Mouse (Mus musculus): ENCODE results near the gene Sltm. TPM values are rescaled to one million over a fixed set of nuclear protein-coding genes. Genes with fewer than 3 reads are reported as not detected.
"Not testable (repeated sequence)": the region's sequence is repeated elsewhere in the genome, so short reads cannot be mapped to it uniquely, and the experiment has no call there.

Sltm gene
- total and polyA plus RNA-seq, 2 experiments from 2014 or later, result 43.9 to 51.1 TPM

DNA sequence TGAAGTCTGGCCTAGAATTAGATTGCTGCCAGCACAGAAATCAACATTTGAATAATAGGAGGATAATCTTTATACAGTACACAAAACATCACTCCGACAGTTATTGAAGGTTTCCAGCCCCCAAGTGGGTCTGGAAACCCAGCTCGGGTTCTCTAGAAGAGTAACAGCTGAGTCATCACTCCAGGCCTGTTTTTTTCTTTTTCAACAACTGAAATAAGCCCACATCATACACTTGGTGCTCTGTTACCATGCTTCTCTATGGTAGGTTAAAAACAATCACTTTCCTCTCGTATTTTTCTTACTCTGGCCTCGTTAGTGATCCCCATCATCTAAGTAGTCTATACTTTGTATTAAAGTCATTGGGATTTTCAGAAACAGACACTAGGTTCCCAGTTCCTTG lies 5.8 kb downstream of the Sltm start:
- Histone ChIP-seq H3K4me1 (ENCODE audit: insufficient read depth) (0 out of 2 replicates have a peak, but pooled peaks cover 7% of the 10 kb centered on the region), H3K4me2 (ENCODE audit: low read depth) (no peak overlapping the region), H3K4me3 (ENCODE audit: low read depth, low read length) (no peak overlapping the region), H3K27me3 (ENCODE audit: insufficient read depth, low read length) (no peaks in the 10 kb centered on the region), H3K36me3 (ENCODE audit: insufficient read depth) (peaks cover 12% of the 10 kb centered on the region), H3K9me3 (ENCODE audit: low read length) (no peaks in the 10 kb centered on the region), H3K9ac (no peak overlapping the region), H3K27ac (ENCODE audit: low read depth, low read length) (no peak overlapping the region)
- ATAC-seq, result no peak
- DNase-seq, result no peak
- TF ChIP-seq CTCF (IDR thresholded peaks at IDR 0.05; ENCODE audit: low read depth), result no peak
- WGBS, result 60% methylated on average over 4 of the region's 4 CpGs

DNA sequence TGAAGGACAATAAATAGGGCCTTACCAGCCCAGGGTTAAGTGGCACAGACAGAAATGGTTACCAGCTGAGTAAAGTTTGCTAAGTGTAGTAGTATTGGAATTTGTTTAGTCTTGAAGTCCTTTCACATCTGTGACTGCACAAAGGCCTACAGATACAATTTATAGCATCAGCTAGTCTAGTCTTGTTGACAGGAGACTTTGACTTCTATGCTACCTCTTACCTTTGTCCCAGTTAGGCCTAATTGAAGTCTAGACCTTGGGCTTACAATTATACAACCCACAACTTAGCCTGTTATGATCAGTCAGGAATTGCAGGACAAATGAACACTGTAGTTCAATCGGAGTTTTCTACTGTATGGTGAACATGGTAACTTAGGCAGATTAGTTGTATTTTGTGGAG lies 9.0 kb downstream of the Sltm start:
- peaks cover 12% of the 10 kb centered on the region for H3K36me3 ChIP-seq (ENCODE audit: insufficient read depth)
- WGBS, result 98% methylated on average over 1 of the region's 1 CpGs
- no peak overlapping the region for H3K4me2 ChIP-seq (ENCODE audit: low read depth)
- no peak overlapping the region for H3K4me3 ChIP-seq (ENCODE audit: low read depth, low read length)
- no peak for ATAC-seq
- no peak for DNase-seq
- H3K9ac ChIP-seq, result no peak overlapping the region
- no peaks in the 10 kb centered on the region for H3K4me1 ChIP-seq (ENCODE audit: insufficient read depth)
- no peak for TF ChIP-seq CTCF (IDR thresholded peaks at IDR 0.05; ENCODE audit: low read depth)
- no peaks in the 10 kb centered on the region for H3K27me3 ChIP-seq (ENCODE audit: insufficient read depth, low read length)
- no peaks in the 10 kb centered on the region for H3K9me3 ChIP-seq (ENCODE audit: low read length)
- no peak overlapping the region for H3K27ac ChIP-seq (ENCODE audit: low read depth, low read length)

DNA sequence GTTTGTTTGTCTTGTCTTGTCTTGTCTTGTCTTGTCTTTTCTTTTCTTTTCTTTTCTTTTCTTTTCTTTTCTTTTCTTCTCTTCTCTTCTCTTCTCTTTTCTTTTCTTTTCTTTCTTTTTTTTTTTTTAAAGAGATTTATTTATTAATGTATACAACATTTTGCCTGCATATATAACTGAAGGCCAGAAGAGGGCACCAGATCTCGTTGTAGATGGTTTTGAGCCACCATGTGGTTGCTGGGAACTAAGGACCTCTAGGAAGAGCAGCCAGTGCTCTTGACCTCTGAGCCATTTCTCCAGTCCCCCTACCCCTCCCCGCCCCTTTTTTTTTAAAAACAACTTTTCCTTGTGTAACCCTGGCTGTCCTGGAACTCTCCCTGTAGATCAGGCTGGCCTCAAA lies 9.7 kb downstream of the Sltm start:
- H3K9ac ChIP-seq; H3K4me2 ChIP-seq (ENCODE audit: low read depth); H3K27me3 ChIP-seq (ENCODE audit: insufficient read depth, low read length); DNase-seq; H3K27ac ChIP-seq (ENCODE audit: low read depth, low read length); ATAC-seq; H3K4me1 ChIP-seq (ENCODE audit: insufficient read depth); H3K4me3 ChIP-seq (ENCODE audit: low read depth, low read length); H3K9me3 ChIP-seq (ENCODE audit: low read length): not testable (repeated sequence)
- WGBS, result 96% methylated on average over 2 of the region's 2 CpGs
- H3K36me3 ChIP-seq (ENCODE audit: insufficient read depth), result peaks cover 12% of the 10 kb centered on the region

DNA sequence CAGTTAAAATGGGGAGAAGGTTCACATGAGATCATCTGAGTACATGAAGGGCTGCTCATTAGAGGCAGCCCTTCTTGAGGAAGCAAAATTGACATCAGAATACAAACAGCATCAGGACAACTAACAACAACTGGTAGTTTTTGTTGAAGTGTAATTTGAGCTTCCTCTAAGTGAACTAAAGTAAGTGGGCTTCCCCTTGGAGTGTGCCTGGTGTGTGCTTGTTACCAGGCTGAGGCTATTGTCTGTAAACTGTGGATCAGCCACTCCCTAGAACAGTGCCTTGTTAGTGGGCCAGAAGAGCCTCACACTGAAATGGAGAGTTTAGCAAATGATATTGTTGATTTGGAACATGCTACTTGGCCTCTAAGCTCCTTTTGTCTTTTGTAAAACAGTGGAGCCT lies 12.9 kb downstream of the Sltm start:
- Histone ChIP-seq H3K4me2 (ENCODE audit: low read depth) (no peak overlapping the region), H3K4me3 (ENCODE audit: low read depth, low read length) (no peak overlapping the region), H3K27me3 (ENCODE audit: insufficient read depth, low read length) (no peaks in the 10 kb centered on the region), H3K9ac (no peak overlapping the region), H3K9me3 (ENCODE audit: low read length) (no peaks in the 10 kb centered on the region), H3K4me1 (ENCODE audit: insufficient read depth) (no peaks in the 10 kb centered on the region), H3K27ac (ENCODE audit: low read depth, low read length) (no peak overlapping the region), H3K36me3 (ENCODE audit: insufficient read depth) (0 out of 2 replicates have a peak, but pooled peaks cover 8% of the 10 kb centered on the region)
- no peak for DNase-seq
- TF ChIP-seq CTCF (IDR thresholded peaks at IDR 0.05; ENCODE audit: low read depth), result no peak
- no peak for ATAC-seq

DNA sequence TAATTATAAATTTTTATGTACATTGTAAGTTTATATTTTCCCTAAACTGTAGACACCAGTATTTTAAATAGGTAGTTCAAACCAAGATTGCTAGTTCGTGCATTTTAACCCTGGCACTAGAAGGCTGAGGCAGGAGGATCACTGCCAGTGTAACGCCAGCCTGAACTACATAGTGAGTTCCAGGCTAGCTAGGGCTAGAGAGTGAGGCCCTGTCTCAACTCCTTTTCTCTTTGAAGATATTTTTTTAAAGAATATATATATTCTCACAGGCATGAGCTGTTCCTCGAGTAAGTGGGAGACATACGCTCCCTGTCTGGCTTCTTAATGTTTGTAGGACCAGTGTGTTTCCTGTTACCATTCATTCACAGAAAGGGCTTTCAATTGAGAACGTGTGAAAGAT lies 14.2 kb downstream of the Sltm start:
- no peak overlapping the region for H3K4me3 ChIP-seq (ENCODE audit: low read depth, low read length)
- H3K4me2 ChIP-seq (ENCODE audit: low read depth), result no peak overlapping the region
- no peaks in the 10 kb centered on the region for H3K9me3 ChIP-seq (ENCODE audit: low read length)
- DNase-seq (no peak), ATAC-seq (no peak)
- H3K4me1 ChIP-seq (ENCODE audit: insufficient read depth), result no peaks in the 10 kb centered on the region
- H3K27me3 ChIP-seq (ENCODE audit: insufficient read depth, low read length), result no peaks in the 10 kb centered on the region
- 93% methylated on average over 5 of the region's 5 CpGs for WGBS
- no peak overlapping the region for H3K27ac ChIP-seq (ENCODE audit: low read depth, low read length)
- no peak for TF ChIP-seq CTCF (IDR thresholded peaks at IDR 0.05; ENCODE audit: low read depth)
- H3K36me3 ChIP-seq (ENCODE audit: insufficient read depth), result 0 out of 2 replicates have a peak, but pooled peaks cover 8% of the 10 kb centered on the region
- no peak overlapping the region for H3K9ac ChIP-seq

DNA sequence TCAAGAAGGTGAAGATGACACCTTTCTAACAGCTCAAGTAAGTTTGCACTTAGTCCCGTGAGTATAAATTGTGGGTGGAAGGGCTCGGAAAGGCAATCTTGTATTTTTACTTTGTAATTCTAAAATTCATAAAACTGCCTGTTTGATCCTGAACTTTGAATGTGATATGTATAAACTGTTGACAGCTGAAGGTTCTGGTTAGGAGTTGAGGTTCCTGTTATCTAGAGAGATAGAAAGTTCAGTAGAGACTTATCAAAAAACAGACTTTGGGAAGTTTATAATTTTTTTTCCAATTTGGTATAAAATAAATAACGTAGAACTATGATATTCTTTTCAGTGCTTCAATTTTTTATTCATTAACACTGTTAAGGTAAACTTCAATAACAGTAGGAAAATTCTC lies 20.3 kb downstream of the Sltm start:
- H3K27ac ChIP-seq (ENCODE audit: low read depth, low read length), result no peak overlapping the region
- no peak for TF ChIP-seq CTCF (IDR thresholded peaks at IDR 0.05; ENCODE audit: low read depth)
- no peak overlapping the region for H3K4me2 ChIP-seq (ENCODE audit: low read depth)
- no peak overlapping the region for H3K9ac ChIP-seq
- DNase-seq, result no peak
- ATAC-seq, result no peak
- H3K27me3 ChIP-seq (ENCODE audit: insufficient read depth, low read length), result no peaks in the 10 kb centered on the region
- WGBS, result 96% methylated on average over 3 of the region's 3 CpGs
- H3K4me3 ChIP-seq (ENCODE audit: low read depth, low read length), result no peak overlapping the region
- peaks cover 9% of the 10 kb centered on the region; the same call in 1 of the 2 replicates for H3K36me3 ChIP-seq (ENCODE audit: insufficient read depth)
- no peaks in the 10 kb centered on the region for H3K4me1 ChIP-seq (ENCODE audit: insufficient read depth)
- H3K9me3 ChIP-seq (ENCODE audit: low read length), result no peaks in the 10 kb centered on the region

DNA sequence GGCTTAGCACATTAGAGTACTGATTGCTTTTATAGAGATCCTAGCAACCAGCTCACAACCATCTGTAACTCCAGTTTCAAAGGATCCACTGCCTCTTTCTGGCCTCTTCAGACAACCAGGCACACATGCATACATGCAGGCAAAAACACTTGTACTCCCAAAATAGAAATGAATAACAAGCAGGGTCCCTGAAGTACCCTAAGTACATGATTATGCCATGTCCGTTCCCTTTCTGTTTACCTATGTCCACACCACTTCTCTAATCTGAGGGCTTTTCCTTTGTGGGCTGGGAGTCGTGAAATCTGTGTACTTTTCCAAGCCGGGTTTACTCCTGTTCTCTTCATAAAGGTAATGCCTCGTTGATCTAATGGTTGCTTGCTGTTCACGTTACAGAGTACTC lies 25.1 kb downstream of the Sltm start:
- Histone ChIP-seq H3K27me3 (ENCODE audit: insufficient read depth, low read length) (no peaks in the 10 kb centered on the region), H3K36me3 (ENCODE audit: insufficient read depth) (peaks cover 19% of the 10 kb centered on the region), H3K4me1 (ENCODE audit: insufficient read depth) (no peaks in the 10 kb centered on the region), H3K9ac (no peak overlapping the region), H3K4me2 (ENCODE audit: low read depth) (no peak overlapping the region), H3K9me3 (ENCODE audit: low read length) (no peaks in the 10 kb centered on the region), H3K27ac (ENCODE audit: low read depth, low read length) (no peak overlapping the region), H3K4me3 (ENCODE audit: low read depth, low read length) (no peak overlapping the region)
- 87% methylated on average over 5 of the region's 5 CpGs for WGBS
- no peak for TF ChIP-seq CTCF (IDR thresholded peaks at IDR 0.05; ENCODE audit: low read depth)
- no peak for ATAC-seq
- no peak for DNase-seq

DNA sequence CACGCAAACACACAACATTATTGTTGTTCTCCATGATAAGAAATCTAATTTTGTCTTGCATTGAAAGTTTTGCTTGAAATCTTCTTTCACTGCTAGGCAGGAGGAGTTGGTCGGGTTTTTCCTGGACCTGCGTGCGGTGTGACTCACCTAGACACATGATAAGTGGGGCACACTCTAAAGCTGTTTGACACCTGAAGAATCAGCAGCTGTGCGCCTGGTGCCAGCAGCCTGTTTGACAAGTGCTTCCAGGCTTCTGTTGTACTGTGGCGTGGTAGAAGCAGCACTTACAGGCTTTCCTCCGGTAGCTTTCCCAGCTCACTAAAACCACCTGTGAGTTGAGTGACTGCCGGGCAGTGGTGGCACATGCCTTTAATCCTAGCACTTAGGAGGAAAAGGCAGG lies 27.8 kb downstream of the Sltm start:
- Histone ChIP-seq H3K4me3 (ENCODE audit: low read depth, low read length) (no peak overlapping the region), H3K36me3 (ENCODE audit: insufficient read depth) (peaks cover 26% of the 10 kb centered on the region), H3K4me1 (ENCODE audit: insufficient read depth) (no peaks in the 10 kb centered on the region), H3K4me2 (ENCODE audit: low read depth) (no peak overlapping the region), H3K27ac (ENCODE audit: low read depth, low read length) (no peak overlapping the region), H3K27me3 (ENCODE audit: insufficient read depth, low read length) (no peaks in the 10 kb centered on the region), H3K9ac (no peak overlapping the region), H3K9me3 (ENCODE audit: low read length) (no peaks in the 10 kb centered on the region)
- DNase-seq (no peak), ATAC-seq (no peak)
- TF ChIP-seq CTCF (IDR thresholded peaks at IDR 0.05; ENCODE audit: low read depth), result no peak
- WGBS, result 96% methylated on average over 8 of the region's 8 CpGs
